Mouse (Mus musculus) right cerebral cortex, adult 2 months (tissue): ENCODE measurements around the gene Khdrbs1.
"Not testable (repeated sequence)": the region's sequence is repeated elsewhere in the genome, so short reads cannot be mapped to it uniquely, and the experiment has no call there.

ENCODE experiments used
- DNase-seq, 2 experiments: peaks; one replicate each; pipeline ENCODE4 v3.0.0; 2021 to 2022; ENCODE audit warnings: low spot score in 2 of 2

The Khdrbs1 gene

DNA sequence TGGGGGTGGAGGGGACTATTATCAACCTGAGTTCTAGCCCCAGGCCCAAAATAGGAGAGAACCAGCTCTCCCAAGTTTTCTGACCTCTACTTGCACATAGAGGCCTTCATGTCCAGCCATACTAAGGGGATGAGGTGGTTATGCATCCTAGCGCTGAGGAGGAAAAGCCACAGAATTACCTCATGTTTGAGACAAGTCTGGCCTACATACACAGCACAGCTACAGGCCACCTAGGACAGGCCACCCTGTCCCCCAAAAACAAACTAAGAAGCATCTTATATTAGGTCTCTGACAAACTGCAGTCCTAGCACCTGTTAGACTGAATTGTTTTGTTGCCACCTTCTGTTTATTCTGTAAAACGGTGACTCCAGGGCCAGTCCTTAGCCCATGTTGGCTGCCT, 1.4 kb upstream of the Khdrbs1 start:
- no peak for DNase-seq

DNA sequence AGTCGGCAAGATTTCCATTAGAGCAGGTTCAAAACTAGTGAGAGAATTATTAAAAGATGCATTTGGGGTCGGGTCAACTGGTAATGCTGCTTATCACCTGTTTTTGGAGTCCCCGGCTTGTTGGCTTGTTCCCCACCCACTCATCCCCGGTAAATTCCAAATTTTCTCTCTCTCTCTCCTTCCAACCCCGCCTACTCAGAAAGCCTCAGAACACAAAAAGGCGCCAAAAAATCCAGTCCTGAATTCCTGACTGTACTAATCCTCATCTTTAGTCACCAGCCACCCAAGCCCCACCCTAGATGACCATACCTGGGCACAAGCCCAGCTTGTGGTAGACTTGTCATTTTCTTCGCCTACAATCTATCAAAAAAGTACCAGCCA, 897 bp upstream of the Khdrbs1 start:
- DNase-seq, result peak in 1 of 2 experiments; percentile 13

DNA sequence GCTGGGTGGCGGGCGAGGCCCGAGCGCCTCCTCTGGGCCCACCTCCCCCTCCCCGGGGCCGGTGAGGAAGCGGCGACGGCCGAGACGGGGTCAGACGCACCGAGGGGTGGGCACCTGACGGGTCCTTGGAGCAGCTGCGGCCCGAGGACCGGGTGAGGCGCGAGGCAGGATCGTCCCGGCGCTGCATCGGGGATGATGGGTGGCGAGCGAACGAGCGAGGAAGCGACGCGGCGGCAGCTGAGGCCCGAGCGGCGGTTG, 200 bp downstream of the Khdrbs1 start:
- no peak for DNase-seq

DNA sequence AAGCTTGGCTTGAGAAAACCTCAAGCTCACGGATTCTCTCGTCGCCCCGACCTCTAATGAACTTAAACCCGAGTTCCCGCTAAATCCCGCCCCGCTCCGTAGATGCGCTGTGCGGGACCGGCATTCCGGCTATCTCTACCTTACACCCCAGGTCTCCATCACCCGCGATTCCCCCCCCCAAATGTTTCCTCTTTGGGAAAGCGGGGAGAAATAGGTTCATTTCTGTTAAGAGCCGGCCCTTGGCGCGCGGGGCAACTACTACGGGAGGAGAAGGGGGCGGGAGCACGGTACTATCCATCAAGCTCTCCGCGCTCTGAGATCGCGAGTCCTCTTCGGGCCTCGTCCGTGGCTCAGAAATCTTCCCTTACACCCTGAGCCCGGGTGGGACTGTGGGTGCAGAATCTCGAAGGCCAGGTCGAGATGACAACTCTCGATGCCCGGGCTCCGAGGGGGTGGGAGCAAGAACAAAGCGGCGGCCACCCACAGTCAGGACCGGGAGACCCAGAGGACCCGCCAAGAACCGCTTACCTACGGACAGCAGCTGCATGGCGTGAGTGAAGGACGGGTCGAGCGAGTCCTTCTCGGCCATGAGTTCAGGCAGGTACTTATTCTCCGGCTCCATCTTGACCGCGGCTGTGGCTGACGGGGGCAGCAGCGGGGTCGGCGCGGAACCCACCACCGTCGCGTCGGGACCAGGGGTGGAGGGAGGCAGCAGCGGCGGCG, 691 bp downstream of the Khdrbs1 start:
- DNase-seq, result peak; percentile 45 to 50

DNA sequence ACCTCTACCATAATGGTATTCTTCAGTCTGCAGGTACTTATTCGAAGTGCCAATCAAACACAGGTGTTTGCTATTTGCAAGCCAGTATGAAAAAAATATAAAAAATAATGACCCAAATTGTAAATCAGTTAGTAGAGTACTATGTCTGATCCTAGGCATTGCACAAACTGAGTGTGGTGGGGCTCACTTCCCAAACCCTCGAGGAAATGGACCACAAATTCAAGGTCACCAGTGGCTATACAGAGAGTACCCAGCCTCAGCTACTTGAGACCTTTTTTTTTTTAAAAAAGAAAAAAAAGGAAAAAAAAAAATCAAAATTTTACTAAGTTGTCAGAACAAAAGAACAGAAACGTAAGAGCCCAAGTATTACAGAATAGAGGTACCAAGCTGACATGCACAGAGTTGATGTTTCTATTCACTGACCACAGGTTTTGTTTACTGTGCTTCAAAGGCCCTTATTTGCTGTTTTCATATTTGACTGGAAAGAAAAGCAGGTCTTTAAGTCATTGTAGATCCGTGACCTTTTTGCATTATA, 2.9 kb downstream of the Khdrbs1 start:
- no peak for DNase-seq

DNA sequence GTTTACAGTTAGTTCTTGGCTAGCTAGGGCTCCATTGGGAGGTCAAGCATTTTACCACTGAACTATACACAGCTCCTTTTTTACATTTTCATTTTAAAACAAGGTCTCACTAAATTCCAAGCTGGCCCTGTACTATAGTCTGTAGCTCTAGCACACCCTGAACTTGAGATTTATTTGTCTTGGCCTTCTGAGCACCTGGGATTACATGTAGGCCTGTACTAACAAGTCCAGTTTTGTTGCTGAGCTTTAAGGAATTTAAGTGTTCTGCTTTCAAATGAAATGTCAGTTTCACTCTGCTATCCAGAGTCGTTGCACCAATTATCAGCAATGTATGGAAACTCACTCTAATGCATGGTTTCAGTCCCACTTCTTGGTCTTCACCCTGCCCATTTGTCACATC, 5.9 kb downstream of the Khdrbs1 start:
- DNase-seq, result no peak

DNA sequence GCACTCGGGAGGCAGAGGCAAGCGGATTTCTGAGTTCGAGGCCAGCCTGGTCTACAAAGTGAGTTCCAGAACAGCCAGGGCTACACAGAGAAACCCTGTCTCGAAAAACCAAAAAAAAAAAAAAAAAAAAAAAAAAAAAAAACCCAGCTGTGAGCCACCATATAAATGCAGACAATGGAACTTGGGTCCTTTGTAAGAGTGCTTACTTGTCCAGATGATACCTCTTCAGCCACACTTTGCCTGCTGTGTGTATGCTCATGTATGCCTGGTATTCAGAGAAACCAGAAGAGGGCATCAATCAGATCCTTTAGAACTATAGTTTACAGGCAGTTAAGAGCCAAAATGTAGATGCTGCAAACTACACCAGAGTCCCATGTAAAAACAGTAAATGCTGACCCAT, 6.6 kb downstream of the Khdrbs1 start:
- not testable (repeated sequence) for DNase-seq

DNA sequence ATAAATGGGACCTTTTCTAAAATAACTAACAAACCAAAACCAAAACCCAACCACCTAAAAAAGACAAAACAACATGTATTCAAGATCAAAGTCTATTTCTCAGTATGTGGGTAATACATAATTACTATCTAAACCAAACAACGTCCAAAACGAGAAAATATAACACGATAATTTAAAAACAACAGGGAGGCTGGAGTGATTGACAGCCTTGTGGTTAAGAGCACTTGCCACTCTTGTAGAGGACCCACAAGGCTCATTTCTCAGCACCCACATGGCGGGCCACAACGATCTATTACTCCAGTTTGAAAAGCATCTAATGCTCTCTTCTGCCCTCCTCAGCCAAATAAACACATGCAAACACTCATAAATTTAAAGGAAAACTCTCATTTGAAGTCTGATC, 10.7 kb downstream of the Khdrbs1 start:
- no peak for DNase-seq

DNA sequence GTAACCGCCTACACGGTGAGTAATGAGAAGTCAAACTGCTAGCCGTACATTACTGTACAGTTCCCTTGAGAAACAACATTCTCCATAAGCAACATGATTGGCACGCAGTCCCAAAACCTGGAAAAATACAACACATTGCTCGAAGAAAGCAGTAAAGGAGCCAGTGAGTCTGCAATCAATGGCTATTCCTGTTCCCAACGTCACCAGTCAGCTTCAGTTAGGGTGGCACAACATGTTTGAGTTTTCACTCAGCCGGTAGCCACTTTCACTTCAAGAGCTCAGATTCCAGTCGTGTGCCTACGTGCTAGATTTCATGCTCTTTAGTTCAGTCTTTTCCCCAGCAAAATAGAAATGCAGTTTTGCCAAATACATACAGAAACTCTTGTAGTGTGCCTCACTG, 25.8 kb downstream of the Khdrbs1 start:
- peak in 1 of 2 experiments; percentile 44 for DNase-seq

DNA sequence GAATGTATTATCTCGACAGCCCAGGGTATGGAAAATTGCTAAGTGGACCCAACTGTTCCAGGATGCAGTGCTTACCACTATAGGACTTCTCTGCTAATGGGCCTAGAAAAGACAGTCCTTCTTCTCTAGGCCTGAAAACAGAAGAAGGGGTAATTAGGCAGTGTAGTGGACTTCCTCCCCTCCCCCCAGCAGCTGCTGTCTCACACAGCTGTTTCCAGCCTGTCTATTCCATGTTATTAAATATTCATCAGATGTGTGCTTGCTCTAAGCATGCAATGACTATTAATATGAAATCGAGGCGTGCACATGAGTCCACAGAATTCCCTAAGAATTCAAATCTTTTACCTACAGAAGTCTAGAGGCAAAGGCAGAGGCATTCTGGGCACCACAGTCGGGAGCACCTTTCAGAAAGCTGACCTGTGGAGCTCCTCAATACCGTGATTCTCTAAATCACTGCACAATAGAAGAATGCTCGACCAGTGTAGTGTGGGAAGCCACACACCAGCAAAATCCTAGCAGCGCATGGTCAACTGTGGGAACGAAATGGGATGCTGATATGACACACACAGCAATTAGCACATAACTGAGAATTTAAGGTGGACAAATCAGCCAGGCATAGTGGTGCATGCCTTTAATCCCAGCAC, 32.5 kb downstream of the Khdrbs1 start:
- no peak for DNase-seq

DNA sequence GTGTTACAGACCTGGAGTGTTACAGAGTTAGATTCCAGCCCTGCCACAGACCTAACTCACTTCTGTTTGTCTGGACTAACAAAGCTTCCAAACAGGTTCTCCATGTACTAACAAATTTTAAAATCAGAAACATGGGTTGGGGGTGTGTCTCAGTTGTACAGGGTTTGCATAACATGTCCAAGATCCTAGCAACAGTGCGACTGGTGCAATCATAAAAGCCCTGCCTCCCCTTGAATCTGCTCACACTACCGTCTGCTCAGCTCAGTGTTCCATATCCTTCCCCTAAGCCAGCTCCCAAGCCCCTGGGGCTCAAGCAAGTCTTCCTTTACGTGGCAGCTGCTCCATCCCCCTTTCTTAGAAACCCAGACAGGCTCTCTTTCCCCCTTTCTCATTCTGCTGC, 35.4 kb downstream of the Khdrbs1 start:
- DNase-seq, result no peak

DNA sequence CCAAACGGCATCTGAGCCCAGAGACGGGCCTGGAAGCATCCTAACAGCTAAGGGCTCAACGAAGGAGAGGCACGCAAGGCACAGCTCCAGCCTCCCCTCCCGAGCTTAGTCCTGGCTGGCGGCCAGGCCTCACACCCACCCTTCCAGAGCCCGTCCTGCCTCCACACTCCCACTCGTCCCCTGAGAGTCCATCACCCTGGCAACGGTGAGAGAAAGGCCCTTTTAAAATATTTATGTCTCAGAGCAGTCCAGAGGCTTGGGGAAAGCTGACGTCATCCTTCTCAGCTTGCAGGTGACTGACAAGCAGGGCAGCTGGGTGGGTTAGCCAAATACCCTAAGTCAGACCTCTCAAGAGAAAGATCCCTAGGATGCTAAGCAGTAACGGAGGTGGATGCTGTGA, 39.6 kb downstream of the Khdrbs1 start:
- peak; percentile 81 to 87 for DNase-seq

DNA sequence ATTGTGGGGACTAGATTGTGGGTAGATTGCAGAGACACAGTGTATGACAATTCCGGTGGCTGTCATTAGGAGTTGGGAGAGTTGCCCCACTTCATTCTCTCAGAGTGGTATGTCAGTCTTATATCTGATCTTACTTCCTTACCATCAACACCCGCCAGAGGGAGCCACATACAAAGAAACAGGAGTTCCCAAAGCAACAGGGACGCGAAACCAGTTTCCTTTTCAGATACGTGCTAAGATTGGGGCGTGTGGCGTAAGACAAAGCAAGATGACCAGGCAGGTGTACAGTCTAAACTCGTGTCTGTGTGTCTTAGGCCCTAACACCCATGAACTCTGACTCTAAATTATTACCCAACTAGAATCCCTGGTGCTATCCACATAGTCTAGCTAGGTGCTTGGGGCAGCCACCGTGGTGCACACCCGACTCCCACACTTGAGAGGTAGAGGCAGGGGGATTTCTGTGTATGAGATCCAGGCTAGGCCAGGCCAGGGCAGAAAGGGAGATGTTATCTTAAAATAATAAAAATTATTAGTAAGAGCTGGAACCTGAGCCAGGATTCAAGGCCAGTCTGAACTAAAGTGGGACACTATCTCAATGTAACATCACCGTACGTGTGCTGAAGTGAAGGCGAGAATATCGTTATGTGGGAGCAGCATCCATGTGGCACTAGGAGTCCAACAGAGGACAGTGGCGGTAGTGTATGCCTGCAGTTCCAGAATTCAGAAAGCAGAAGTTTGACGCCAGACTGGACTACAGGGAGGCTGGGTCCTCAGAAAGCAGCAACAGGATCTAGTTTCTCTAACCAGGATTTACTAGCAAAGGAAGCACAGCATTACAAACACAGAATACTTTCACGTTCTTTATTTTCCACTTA, 40.4 kb downstream of the Khdrbs1 start:
- DNase-seq, result peak; percentile 96

DNA sequence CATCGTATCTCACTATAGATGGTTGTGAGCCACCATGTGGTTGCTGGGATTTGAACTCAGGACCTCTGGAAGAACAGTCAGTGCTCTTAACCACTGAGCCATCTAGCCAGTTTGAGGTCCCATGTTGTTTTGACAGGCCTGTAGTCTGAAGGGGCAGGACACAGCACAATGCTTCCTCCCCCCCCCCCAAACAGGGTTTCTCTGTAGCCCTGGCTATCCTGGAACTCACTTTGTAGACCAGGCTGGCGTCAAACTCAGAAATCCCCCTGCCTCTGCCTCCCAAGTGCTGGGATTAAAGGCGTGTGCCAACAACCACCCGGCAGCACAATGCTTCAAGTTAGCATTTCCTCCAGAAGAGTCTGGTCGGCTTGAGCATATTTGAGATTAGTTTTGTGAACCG, 41.4 kb downstream of the Khdrbs1 start:
- not testable (repeated sequence) for DNase-seq

DNA sequence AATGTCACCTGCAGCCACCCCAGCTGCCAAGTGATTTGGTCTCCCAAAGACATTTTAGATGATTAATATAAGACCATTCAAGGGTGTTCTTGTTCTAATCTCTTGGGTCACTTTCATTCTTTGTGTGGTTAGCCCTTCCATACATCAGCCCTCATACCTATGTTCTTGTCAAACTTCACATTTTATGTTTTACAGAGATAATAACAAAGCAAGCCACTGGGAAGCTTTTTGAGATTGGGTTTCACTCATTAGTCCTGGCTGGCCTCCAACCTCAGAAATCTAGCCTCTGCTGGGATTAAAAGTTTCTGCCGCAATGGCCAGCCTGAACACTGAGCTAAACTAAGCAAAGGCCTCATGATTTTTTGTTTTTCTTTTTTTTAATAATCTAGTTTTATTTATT, 41.9 kb downstream of the Khdrbs1 start:
- DNase-seq, result no peak

DNA sequence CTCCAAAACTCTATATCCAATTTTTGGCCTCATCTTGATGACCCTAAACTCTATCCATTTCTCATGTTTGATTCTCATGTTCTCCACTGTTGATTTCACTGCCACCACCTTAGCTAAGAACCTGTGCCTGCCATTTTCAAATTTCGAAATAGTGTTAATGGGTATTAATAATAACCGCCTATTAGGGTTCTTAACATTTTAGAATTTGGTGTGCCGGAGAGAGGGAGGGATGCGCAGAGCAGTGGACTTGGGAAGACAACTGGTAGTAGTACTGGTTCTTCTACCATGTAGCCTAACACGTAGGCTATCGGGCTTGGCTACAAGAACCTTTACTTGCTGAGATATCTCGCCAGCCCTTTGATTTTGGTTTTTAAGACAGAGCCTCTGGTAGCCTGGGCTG, 44.9 kb downstream of the Khdrbs1 start:
- DNase-seq, result no peak

DNA sequence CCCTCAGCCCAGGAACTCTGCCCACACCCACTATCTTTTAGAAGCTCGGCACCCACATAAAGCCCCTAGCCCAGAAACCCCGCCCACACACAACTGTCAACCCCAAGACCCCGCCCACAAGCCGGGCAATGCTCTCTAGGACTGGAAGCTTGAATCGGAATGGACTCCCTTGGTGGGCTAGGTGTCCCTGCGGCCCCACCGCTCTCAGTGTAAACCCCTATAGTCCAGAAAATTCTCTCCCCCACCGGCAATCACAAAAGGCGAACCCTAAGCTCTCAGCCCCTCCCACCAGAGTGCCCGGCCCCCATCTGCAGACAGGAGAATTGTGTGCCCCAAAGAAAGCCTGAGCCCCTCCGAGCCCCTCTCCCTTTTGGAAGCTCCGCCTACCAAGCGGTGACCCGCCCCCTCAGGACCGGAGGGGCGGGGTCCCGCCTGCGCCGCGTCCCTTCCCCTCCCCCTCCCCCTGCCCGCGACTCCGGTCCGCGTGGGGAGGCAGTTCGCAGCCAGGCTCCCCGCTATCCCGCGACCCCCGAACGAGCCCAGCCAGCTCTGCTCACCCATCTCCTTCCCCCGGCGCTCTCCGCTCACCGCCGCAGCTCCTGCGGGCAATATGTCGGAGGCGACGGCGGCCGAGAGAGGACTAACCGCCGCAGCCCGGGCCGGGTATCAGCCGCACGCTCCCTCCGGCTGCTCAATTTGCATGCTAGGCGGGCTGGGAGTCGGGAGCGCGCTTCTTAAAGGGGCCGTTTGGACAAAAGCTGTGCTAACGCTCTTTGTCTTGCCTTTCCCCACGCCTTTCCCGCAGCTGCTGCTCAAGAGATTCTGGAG, 45.7 kb downstream of the Khdrbs1 start, which contains the start of gene Tmem39b:
Gene Tmem39b (minus strand): TSS at position 681 of the 828 bp plus-strand sequence.
- DNase-seq, result peak; percentile 91 to 93

DNA sequence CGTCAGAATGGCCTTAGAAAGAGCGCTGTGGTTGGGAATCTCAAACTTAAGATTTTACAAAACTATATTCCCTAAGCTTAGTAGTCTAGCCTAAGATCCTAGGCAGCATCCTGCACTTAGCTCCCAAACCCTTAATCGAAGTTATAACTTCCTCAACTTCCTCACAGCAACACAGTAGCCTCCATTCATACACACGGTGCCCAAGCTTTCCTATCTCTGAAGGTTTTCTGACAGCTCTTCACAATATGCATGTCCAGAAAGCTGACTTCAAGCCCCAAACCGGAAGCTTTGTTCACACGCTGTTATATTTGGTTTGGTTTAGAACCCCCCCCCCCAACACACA, 46.3 kb downstream of the Khdrbs1 start:
- DNase-seq, result no peak

DNA sequence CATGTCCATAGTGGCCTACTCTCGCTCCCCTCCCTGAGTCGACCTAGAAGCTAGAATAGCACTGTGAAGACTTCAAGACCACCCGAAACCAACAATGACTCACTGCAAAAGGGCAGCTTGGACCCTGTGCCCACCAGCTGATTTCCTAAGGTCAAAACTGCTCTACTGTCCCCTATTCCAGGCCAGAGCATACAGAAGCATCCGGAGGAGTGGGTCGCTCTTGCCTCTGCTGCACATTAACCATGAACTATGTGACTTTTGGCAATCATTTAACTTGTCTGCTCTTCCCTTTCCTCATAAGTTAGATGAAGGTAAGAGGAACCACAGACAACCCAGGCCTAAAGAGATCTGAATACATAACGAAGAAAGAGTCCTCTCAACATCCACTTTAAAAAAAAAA, 57.6 kb downstream of the Khdrbs1 start:
- no peak for DNase-seq

DNA sequence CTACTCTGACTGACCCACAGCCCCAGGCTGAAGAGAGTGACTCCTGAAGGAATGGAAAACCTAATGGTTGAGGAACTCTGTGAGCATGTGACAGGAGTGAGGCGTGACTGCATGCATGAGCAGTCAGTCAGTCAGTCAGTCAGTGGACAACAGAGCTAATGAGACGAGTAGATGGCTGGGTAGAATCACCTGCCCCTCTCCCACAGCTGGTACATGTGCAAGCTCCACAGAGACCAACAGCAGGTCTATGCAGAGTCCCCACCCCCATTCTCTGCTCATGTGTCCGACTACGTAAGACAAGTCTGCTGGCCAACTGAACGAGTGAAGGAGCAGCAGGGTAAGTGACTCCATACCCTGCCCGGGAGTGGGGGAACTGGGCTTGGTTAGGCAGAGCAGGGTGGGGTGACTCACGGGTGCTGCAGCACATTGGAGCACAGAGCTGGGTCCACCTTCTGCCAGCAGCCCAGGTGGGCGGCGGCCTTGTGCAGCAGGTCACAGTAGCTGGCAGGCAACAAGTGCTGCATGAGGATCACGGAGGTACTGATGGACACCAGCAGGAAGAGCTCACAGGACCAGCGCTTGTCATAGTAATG, 58.1 kb downstream of the Khdrbs1 start:
- no peak for DNase-seq

DNA sequence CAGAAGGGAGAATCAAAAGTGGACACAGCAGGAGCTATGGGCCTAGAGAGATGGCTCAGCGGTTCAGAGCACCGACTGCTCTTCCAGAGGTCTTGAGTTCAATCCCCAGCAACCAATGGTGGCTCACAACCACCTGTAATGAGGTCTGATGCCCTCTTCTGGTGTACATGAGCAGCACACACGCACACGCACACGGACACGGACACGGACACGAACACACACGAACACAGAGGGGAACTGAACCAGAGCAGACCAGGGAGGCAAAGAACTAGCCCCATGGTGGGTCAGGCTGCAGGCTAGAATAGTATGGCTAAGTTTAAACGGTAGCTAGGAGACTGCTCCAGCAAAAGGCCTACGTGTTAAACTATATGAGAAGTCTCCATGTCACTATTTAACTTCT, 60.3 kb downstream of the Khdrbs1 start:
- DNase-seq, result no peak
